Mouse (Mus musculus) liver, embryonic 13.5 days (tissue): Measurements from ENCODE around the gene Papln. TPM values are rescaled to one million over a fixed set of nuclear protein-coding genes. Genes with fewer than 3 reads are reported as not detected.

ENCODE experiments used
- ATAC-seq: fragments of 200-750 bp; cut with Nextera tagmentation; 2 replicates; pipeline ENCODE4 v1.8.0; 2017; ENCODE audit warnings: low read depth, mild to moderate bottlenecking, moderate number of reproducible peaks, moderate library complexity
- DNase-seq: peaks from one replicate; pipeline ENCODE4 v3.0.0; 2022
- H3K27ac ChIP-seq: fragments of 300-500 bp; sonication (generic); 2 replicates; pipeline ENCODE4 v1.5.1; 2015; ENCODE audit warnings: moderate library complexity, mild to moderate bottlenecking, inconsistent platforms
- H3K27me3 ChIP-seq: fragments of 300-500 bp; sonication (generic); 2 replicates; pipeline ENCODE4 v1.6.1; 2015; ENCODE audit warnings: mild to moderate bottlenecking, inconsistent platforms
- H3K36me3 ChIP-seq: fragments of 300-500 bp; sonication (generic); 2 replicates; pipeline ENCODE4 v1.6.1; 2015; ENCODE audit warnings: mild to moderate bottlenecking, inconsistent platforms
- H3K4me1 ChIP-seq: fragments of 300-500 bp; sonication (generic); replicated peaks from 2 replicates; pipeline ENCODE4 v1.6.1; 2015; ENCODE audit warnings: inconsistent platforms
- H3K4me2 ChIP-seq: fragments of 300-500 bp; sonication (generic); 2 replicates; pipeline ENCODE4 v1.6.1; 2015; ENCODE audit warnings: inconsistent platforms, mild to moderate bottlenecking, moderate library complexity
- H3K4me3 ChIP-seq: fragments of 300-500 bp; sonication (generic); replicated peaks from 2 replicates; pipeline ENCODE4 v1.5.1; 2015; ENCODE audit warnings: mild to moderate bottlenecking, inconsistent platforms
- H3K9ac ChIP-seq: fragments of 300-500 bp; sonication (generic); 2 replicates; pipeline ENCODE4 v1.6.1; 2015; ENCODE audit warnings: mild to moderate bottlenecking, inconsistent platforms
- H3K9me3 ChIP-seq: fragments of 300-500 bp; sonication (generic); replicated peaks from 2 replicates; pipeline ENCODE4 v1.6.1; 2016; ENCODE audit warnings: inconsistent platforms
- WGBS: fragments of 180-500 bp; shearing (Covaris S2); methylation state at CpG from one replicate; pipeline ENCODE4 v1.1.7; 2015; ENCODE audit not compliant: insufficient replicate concordance; 5-methylcytosine and 5-hydroxymethylcytosine counted together
- polyA plus RNA-seq: library from polyadenylated mRNA; unstranded; fragments of >200 nt; fragmentation: Nextera tagmentation; extraction: Ambion mirVana; gene quantifications from 2 replicates; pipeline ENCODE4 v1.2.1, GENCODE M21; 2015

Gene Papln
- polyA plus RNA-seq, 1 experiment from 2014 or later: 0.60 TPM

DNA sequence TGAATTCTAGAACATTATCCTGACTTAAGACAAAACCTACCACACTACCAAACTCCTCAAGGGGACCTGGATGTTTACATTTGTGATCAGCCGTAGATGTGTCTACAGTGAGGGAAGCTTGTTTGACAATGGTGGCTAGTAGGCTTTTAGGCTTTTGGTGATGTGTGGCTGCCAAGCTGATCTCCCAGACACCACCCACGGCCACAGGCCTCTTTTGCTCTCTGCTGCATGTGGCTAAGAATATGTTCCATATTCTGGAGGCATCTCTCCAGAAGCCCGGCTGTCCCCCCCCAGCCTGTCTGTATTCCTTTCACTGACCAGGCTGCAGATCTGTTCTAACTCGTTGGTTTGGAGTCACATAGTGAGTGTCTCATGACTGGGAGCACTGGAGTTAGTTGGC lies 27.3 kb downstream of the Papln start:
- H3K4me1 ChIP-seq: peaks cover 4% of the 10 kb centered on the region; the same call in 1 of the 2 replicates
- no peaks in the 10 kb centered on the region for H3K27me3 ChIP-seq
- H3K9ac ChIP-seq: no peak overlapping the region
- H3K4me2 ChIP-seq: no peak overlapping the region
- H3K27ac ChIP-seq: no peak overlapping the region
- ATAC-seq: no peak
- WGBS: 69% methylated on average over 4 of the region's 4 CpGs
- no peak for DNase-seq
- H3K36me3 ChIP-seq: peaks cover 23% of the 10 kb centered on the region
- H3K4me3 ChIP-seq: no peak overlapping the region
- no peaks in the 10 kb centered on the region for H3K9me3 ChIP-seq

GRCm38 (mm10) chr12:83791737-83792136 lies 28.3 kb downstream of the Papln start:
- Histone ChIP-seq H3K36me3 (peaks cover 27% of the 10 kb centered on the region), H3K9ac (no peak overlapping the region), H3K9me3 (no peaks in the 10 kb centered on the region), H3K27me3 (no peaks in the 10 kb centered on the region), H3K4me3 (no peak overlapping the region), H3K27ac (no peak overlapping the region), H3K4me2 (no peak overlapping the region), H3K4me1 (peaks cover 4% of the 10 kb centered on the region; the same call in 1 of the 2 replicates)
- WGBS: 77% methylated on average over 10 of the region's 10 CpGs
- ATAC-seq: no peak
- no peak for DNase-seq

DNA sequence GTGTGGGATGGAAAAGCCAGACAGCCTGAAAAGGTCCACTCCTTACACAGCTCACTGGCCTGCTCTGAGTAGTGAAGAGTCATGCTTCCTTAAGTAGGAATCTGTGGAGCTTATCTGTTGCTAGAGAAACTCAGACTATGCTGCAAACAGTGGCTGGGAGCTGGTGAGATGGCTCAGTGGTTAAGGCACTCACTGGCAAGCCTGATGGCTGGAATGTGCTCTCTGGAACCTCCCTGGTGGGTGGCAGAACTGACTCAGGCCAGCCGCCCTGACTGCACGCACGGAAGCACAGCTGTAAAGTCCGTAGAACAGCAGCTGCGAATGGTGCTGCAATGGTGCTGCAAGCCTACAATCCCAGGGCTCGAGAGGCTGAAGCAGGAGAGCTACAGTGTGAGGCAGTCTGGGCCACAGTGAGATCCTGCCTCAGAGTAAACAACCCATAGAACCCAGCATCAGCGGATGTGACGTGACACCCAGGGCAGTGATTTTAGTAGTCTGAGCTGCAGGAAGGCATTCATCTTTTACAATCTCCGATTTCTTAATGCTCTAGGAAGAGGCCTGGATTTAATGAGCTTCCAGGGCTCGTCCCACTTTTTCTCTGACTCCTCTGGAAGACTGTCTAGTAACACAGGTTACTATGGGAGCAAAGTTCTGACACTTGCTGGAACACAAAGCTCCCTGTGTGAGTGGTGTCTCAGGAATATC lies 29.4 kb downstream of the Papln start:
- 75% methylated on average over 10 of the region's 10 CpGs for WGBS
- Histone ChIP-seq H3K27me3 (no peaks in the 10 kb centered on the region), H3K4me3 (no peak overlapping the region), H3K4me2 (no peak overlapping the region), H3K27ac (no peak overlapping the region), H3K36me3 (peaks cover 30% of the 10 kb centered on the region), H3K9me3 (no peaks in the 10 kb centered on the region), H3K9ac (no peak overlapping the region), H3K4me1 (peaks cover 4% of the 10 kb centered on the region; the same call in 1 of the 2 replicates)
- DNase-seq (no peak), ATAC-seq (no peak)

DNA sequence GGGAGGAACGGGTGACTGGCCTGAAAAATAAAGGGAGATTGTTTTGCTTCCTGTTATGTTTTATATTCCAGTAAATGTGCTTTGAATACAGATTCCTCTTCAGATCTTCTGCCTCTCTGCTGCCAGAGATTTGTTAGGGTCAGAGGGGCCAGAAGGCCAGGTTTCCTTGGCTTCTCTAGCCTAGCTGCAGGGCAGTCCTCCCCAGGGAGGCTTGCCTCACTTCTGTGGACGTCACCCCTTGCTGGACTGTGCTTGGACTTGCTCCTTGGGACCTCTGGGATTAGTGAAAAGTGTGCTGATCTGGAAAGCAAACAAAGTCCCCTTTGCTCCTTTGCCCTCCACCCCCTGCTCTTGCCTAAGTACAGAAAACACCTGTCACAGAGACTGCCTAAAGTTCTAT lies 31.6 kb downstream of the Papln start:
- DNase-seq (no peak), ATAC-seq (no peak)
- no peak overlapping the region for H3K9ac ChIP-seq
- H3K4me3 ChIP-seq: no peak overlapping the region
- H3K4me2 ChIP-seq: no peak overlapping the region
- no peaks in the 10 kb centered on the region for H3K27me3 ChIP-seq
- H3K9me3 ChIP-seq: no peaks in the 10 kb centered on the region
- peaks cover 2% of the 10 kb centered on the region; the same call in 1 of the 2 replicates for H3K4me1 ChIP-seq
- H3K27ac ChIP-seq: no peak overlapping the region
- peaks cover 46% of the 10 kb centered on the region for H3K36me3 ChIP-seq
- 56% methylated on average over 2 of the region's 2 CpGs for WGBS

DNA sequence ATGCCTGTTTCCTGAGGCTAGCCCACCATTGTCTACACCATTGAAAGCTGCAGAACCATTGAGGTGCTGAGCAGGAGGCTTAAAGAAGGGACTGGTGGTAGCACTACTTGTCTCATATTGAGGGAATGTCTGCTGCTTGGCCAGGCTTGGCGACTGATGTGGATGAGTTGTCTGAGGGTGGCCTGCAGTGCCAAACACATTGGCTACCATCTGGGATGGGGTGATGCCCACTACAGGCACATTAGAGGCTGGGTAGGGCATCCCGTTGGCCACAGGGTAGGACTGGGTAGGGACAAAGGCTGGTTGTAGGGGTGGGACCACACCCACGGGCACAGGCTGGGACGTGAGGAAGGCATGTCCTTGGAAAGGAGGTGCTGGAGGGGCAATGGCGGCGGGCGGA lies 32.2 kb downstream of the Papln start:
- peaks cover 52% of the 10 kb centered on the region for H3K36me3 ChIP-seq
- no peak for DNase-seq

GRCm38 (mm10) chr12:83798313-83798712 lies 34.9 kb downstream of the Papln start:
- Histone ChIP-seq H3K4me2 (no peak overlapping the region), H3K36me3 (peaks cover 54% of the 10 kb centered on the region), H3K27ac (no peak overlapping the region), H3K4me3 (no peak overlapping the region), H3K27me3 (no peaks in the 10 kb centered on the region), H3K9ac (no peak overlapping the region), H3K4me1 (no peaks in the 10 kb centered on the region), H3K9me3 (no peaks in the 10 kb centered on the region)
- ATAC-seq (no peak), DNase-seq (no peak)
- WGBS: 80% methylated on average over 5 of the region's 5 CpGs

More for the DNA sequence above, 32.2 kb downstream of the Papln start:
- H3K4me1 ChIP-seq: no peaks in the 10 kb centered on the region
- no peak overlapping the region for H3K4me3 ChIP-seq
- no peak overlapping the region for H3K27ac ChIP-seq
- H3K4me2 ChIP-seq: no peak overlapping the region
- no peaks in the 10 kb centered on the region for H3K27me3 ChIP-seq
- no peaks in the 10 kb centered on the region for H3K9me3 ChIP-seq
- WGBS: 83% methylated on average over 7 of the region's 7 CpGs
- no peak overlapping the region for H3K9ac ChIP-seq
- no peak for ATAC-seq

DNA sequence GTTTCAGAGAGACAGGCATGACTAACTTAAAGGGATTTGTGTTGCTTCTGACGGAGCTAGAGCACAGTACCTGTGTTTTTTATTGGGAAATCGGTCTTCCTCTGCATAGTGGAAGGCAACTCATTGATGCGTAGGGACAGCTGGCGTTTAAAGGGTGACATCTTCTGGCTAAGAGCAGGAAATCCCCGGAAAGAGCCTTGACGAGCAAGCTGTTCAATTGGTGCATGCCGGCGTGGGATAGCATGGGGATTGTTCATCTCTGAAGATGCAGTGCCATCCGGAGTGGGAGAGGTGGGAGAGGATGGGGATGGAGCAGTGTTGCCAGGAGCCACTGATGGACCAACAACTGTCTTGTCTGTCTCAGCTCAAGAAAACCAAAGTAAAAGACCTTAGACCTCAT lies 37.5 kb downstream of the Papln start:
- Histone ChIP-seq H3K9ac (no peak overlapping the region), H3K36me3 (peaks cover 66% of the 10 kb centered on the region), H3K4me1 (no peaks in the 10 kb centered on the region), H3K9me3 (peaks cover 4% of the 10 kb centered on the region; the same call in 1 of the 2 replicates), H3K27me3 (no peaks in the 10 kb centered on the region), H3K4me3 (no peak overlapping the region), H3K4me2 (no peak overlapping the region), H3K27ac (no peak overlapping the region)
- ATAC-seq (no peak), DNase-seq (no peak)
- 77% methylated on average over 9 of the region's 9 CpGs for WGBS

GRCm38 (mm10) chr12:83803641-83804040 lies 40.2 kb downstream of the Papln start:
- Histone ChIP-seq H3K4me2 (no peak overlapping the region), H3K4me3 (no peak overlapping the region), H3K36me3 (peaks cover 80% of the 10 kb centered on the region), H3K9me3 (peaks cover 6% of the 10 kb centered on the region; the same call in 1 of the 2 replicates), H3K4me1 (no peaks in the 10 kb centered on the region), H3K27ac (no peak overlapping the region), H3K27me3 (no peaks in the 10 kb centered on the region), H3K9ac (no peak overlapping the region)
- no peak for ATAC-seq
- DNase-seq: no peak
- 83% methylated on average over 7 of the region's 7 CpGs for WGBS

DNA sequence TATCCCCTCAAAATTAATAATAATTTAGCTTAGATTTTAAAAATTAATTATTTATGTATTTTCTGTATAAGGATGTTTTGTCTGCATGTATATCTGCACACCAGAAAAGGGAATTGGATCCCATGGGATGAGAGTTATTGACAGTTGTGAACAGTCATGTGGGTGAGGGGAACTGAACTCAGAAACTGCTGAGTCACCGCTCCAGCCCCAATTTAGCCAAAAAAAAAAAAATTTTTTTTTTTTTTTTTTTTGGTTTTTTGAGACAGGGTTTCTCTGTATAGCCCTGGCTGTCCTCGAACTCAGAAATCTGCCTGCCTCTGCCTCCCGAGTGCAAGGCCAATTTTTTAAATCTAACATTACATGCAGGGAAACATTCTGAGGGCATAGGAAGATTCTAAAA lies 48.5 kb downstream of the Papln start:
- H3K4me3 ChIP-seq: no peak overlapping the region
- no peak for DNase-seq
- H3K9ac ChIP-seq: no peak overlapping the region
- no peak overlapping the region for H3K4me2 ChIP-seq
- H3K4me1 ChIP-seq: peaks cover 15% of the 10 kb centered on the region
- no peak for ATAC-seq
- peaks cover 20% of the 10 kb centered on the region for H3K36me3 ChIP-seq
- no peaks in the 10 kb centered on the region for H3K27me3 ChIP-seq
- no peaks in the 10 kb centered on the region for H3K9me3 ChIP-seq
- WGBS: 44% methylated on average over 3 of the region's 3 CpGs
- no peak overlapping the region for H3K27ac ChIP-seq

- Histone ChIP-seq H3K4me3 (no peak overlapping the region), H3K27me3 (no peaks in the 10 kb centered on the region), H3K9me3 (no peaks in the 10 kb centered on the region), H3K27ac (no peak overlapping the region), H3K4me2 (no peak overlapping the region), H3K9ac (no peak overlapping the region), H3K4me1 (peaks cover 11% of the 10 kb centered on the region), H3K36me3 (peaks cover 6% of the 10 kb centered on the region)
- 55% methylated on average over 1 of the region's 1 CpGs for WGBS
- DNase-seq (no peak), ATAC-seq (no peak)
Observed at GRCm38 (mm10) chr12:83816616-83817015, 53.2 kb downstream of the Papln start.

DNA sequence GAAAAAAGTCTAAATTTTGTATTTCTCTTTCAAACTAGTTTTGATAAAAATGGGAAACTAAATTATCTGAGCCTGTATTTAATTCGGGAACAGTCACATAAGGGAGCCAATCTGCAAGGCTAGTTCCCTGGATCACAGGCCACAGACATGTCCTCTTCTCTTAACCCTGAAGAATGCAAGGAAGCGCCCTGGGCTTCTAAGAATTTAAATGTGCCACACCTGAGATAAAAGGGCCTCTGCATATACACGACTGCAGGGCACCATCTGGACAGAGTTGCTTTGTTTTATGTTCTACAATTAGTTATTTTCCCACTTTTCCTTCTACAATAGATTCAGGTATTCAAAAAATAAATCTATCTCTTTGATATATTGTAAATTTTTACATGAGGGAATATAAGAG lies 67.0 kb downstream of the Papln start:
- H3K36me3 ChIP-seq: peaks cover 10% of the 10 kb centered on the region
- no peak overlapping the region for H3K4me2 ChIP-seq
- peak; percentile 17 for DNase-seq
- H3K4me1 ChIP-seq: peaks cover 7% of the 10 kb centered on the region
- ATAC-seq: peak; percentile 75
- WGBS: 42% methylated on average over 3 of the region's 3 CpGs
- H3K4me3 ChIP-seq: no peak overlapping the region
- H3K9ac ChIP-seq: no peak overlapping the region
- no peaks in the 10 kb centered on the region for H3K9me3 ChIP-seq
- no peak overlapping the region for H3K27ac ChIP-seq
- H3K27me3 ChIP-seq: no peaks in the 10 kb centered on the region

DNA sequence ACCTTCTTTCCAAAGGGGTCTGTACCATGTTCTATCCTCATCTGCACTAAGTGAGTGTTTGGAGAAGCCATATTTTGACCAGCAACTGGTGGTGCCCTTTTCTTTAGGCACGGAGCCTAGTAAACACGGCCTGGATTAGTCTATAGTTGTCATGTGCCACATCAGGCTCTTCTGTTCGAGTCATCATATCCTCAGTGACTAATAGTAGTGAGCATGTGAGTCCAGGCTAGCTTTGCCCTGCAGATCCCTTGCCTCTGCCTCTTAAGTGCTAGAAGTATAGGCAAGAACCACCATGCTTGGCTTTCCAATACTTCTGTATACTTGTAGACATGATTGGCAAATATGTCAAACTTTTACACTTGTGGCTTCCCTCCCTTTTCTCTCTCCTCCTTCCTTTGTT lies 70.5 kb downstream of the Papln start:
- Histone ChIP-seq H3K27me3 (no peaks in the 10 kb centered on the region), H3K9me3 (no peaks in the 10 kb centered on the region), H3K4me3 (no peak overlapping the region), H3K36me3 (peaks cover 19% of the 10 kb centered on the region), H3K27ac (no peak overlapping the region), H3K4me2 (no peak overlapping the region), H3K9ac (no peak overlapping the region), H3K4me1 (peaks cover 7% of the 10 kb centered on the region)
- no peak for ATAC-seq
- WGBS: 75% methylated on average over 3 of the region's 3 CpGs
- DNase-seq: no peak
